Mouse (Mus musculus) urinary bladder, postnatal 10 days (tissue): ENCODE measurements around the gene Hist1h1e.
"Not testable (repeated sequence)": the region's sequence is repeated elsewhere in the genome, so short reads cannot be mapped to it uniquely, and the experiment has no call there.

ENCODE experiments used
- DNase-seq: peaks from one replicate; pipeline ENCODE4 v3.0.0; 2022; ENCODE audit warnings: low spot score

The Hist1h1e gene

DNA sequence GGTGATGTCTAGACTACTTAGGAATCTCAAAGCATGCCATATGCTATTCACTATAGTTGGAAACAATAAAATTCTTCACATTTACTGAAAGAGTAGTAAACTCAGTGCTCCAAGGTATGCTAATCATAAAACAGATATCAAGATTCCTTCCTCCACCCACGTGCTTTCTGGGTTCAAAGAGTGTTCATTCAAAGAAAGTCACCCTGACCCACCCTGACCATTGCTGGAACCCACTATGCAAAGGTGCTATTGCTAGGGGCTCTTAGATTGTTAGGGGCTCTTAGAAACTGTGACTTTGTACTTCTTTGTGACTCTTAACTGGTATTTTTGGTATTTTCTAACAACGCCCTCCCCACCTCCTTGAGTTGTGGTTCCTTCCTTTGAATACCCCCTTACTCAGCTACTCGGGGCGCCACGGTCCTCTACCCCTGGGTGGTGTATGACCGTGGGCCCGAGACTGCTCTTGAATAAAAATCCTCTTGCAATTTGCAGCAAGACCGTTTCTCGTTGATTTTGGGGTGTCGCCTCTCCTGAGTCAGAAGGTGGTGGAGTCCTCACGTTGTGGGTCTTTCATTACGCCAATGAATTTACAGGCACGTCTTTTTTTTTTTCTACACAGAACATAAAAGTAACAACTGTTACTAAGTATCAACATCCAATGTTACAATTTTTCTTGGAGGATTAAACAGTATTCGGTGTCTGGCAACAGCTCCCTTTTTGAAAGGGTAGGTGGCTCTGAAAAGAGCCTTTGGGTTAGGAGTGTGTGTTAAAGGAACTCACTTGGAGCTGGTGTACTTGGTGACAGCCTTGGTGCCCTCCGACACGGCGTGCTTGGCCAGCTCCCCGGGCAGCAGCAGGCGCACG lies 49.1 kb downstream of the Hist1h1e start:
- not testable (repeated sequence) for DNase-seq

DNA sequence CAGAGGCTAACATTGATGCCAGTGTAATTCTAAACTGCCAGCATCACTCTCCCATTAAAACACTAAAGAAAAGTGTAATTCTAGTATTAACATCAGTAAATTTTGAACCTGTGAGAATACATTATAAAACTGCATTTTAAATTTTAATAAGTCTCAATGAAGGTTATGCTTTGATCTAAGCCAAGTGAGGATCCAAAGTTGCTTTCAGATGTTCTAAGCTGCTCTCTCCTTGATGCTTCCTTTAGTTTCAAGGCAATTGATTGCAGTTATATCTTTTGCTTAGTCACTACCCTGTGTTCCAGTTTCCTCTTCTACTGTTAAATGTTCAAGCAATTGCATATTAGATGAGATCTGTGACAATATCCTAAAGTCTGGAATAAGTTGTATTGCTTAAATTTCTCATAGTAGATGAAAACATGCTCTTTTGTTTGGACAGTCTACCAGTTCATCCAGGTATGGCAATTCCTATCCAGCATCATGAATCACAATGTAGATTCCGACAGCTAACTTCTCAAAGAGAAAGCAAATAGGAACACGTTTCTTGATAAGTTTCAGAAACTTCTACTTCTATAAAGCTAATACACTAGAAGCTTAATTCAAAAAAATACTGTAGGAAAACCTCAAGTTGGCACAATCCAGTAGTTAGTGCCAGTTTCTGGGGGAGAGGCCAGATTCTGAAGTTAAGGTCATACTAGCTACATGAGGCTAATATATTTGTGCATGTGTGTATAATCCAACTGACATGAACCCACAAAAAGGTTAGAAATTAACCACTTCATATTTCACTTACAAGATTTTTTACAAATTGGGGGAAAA lies 49.9 kb downstream of the Hist1h1e start:
- no peak for DNase-seq

DNA sequence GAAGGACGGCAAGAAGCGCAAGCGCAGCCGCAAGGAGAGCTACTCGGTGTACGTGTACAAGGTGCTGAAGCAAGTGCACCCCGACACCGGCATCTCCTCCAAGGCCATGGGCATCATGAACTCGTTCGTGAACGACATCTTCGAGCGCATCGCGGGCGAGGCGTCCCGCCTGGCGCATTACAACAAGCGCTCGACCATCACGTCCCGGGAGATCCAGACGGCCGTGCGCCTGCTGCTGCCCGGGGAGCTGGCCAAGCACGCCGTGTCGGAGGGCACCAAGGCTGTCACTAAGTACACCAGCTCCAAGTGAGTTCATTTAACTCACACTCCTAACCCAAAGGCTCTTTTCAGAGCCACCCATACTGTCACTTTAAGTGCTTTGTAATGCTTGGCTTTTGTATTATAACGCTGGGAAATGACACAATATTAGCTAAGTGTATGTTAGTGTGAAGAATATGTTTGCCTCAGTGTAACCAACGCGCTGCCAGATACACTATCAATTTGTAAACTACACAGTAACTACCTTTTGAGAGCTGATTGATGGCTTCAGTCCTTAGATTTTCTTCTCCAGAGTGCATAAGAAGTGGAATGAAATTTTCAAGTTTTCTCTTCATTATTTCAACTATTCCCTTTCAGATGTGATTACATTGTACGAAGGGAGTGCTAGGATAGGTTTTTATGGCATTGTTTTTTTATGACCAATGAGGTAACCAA lies 50.7 kb downstream of the Hist1h1e start:
- DNase-seq: not testable (repeated sequence)

DNA sequence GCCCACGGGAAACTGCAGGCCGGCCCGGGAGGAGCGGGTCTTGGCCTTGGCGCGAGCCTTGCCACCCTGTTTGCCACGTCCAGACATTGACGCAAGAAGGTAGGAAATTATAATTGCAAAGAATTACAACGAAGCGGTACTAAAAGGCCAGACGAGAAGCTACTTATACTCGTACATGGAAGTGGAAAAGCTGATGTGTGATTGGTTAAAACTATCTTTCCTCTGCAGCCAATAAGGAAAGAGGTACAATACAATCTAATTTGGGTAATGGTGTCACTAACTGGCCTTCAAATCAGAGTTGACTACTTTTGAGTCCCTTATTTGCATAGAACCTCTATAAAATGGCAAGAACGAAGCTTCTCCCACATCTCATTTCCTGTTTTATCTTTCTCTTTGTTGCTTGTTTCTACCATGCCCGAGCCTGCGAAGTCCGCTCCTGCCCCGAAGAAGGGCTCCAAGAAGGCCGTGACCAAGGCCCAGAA lies 51.3 kb downstream of the Hist1h1e start, which contains the start of the genes Hist1h2ae and Hist1h2bg:
Gene Hist1h2ae (minus strand): TSS at position 199 of the 482 bp plus-strand sequence.
Gene Hist1h2bg (plus strand): TSS at position 375 of the 482 bp plus-strand sequence.
- no peak for DNase-seq
